Mouse (Mus musculus): ENCODE results near the gene Kcnj6.

DNA sequence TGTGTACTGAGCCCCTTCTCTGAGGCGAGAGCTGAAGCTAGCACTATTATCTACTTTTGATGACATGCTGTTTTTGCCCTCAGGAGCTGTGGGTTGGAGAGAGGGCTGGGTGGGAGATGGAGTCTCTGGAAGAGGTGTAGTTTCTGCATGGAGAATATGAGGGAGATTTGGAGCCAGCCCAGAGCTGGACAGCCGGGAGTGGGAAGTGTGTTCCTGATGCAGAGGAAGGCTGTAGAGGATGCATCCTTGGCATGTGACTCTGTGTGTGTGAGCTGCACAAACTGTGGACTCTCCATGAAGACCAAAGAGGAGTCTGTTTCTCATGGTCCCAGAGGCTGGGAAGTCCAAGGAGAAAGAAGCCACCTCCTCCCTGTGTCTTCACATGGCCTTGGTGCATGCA lies 17.1 kb downstream of the Kcnj6 start:
- TF ChIP-seq POLR2A (IDR thresholded peaks at IDR 0.05; ENCODE audit: control insufficient read depth, low read depth, low read length) (no peak), CTCF (IDR thresholded peaks at IDR 0.05; ENCODE audit: control insufficient read depth, insufficient read depth, insufficient replicate concordance, low read depth, low read length) (no peak)
